Mouse (Mus musculus): ENCODE measurements around the gene Ehmt1.

Gene Ehmt1

GRCm38 (mm10) chr2:24805621-24806020, 113.8 kb downstream of the Ehmt1 start:
- DNase-seq (ENCODE audit: low spot score): no peak

DNA sequence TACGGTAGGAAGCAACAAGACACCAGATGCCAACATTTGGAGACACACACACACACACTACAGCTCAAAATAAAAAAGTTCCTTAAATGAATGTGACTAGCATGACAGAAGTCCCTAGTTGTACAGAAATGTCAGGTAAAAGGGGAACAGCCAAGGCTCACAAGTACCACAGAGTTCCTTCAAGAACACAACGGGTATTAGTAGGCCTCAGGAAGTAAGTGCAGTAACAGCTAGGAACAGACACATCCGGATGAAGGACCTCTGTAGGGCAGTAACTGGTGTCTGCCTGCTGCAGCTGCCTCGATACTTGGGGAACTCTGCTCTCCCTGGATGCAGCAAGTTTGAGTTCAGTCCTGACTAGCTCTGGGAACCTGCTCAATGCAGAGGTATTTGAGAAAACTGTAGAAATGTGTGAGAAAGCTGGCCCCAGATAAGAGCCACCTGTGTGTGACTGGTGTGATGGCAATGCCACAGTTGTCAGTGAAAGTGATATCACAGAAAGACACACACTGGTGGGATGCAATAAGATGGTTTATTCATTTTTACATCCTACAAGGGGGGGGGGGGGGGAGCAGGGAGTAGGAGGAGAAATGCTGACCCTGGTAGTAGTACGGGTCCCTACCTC, 122.5 kb downstream of the Ehmt1 start:
- DNase-seq (ENCODE audit: low spot score): no peak

DNA sequence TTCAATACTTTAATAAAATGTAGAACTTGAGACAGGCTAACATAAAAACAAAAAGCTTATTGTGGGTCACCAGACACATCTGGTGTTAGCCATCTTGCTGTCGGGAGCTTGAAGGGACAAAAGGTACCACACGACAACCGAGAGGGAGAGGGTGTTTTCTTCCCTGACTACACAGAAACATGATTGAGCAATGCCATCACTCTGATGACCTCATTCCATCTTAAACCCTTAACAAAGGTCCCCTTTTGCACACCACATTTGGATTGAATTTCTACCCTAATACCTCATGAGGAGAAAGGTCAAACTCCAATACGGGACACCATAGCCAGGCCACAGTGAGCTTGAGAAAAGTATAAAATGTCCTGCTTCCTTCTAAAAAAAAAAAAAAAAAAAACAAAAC, 132.2 kb downstream of the Ehmt1 start:
- DNase-seq (ENCODE audit: low spot score): no peak

GRCm38 (mm10) chr2:24781253-24781652, 138.2 kb downstream of the Ehmt1 start:
- no peak for DNase-seq (ENCODE audit: low spot score)

- DNase-seq (ENCODE audit: low spot score): no peak
Observed at GRCm38 (mm10) chr2:24776831-24777230, 142.6 kb downstream of the Ehmt1 start.

- no peak for DNase-seq (ENCODE audit: low spot score)
Observed at GRCm38 (mm10) chr2:24775951-24776587, 143.3 kb downstream of the Ehmt1 start.

GRCm38 (mm10) chr2:24774832-24775231, 144.6 kb downstream of the Ehmt1 start:
- peak; percentile 27 for DNase-seq (ENCODE audit: low spot score)

- no peak for DNase-seq (ENCODE audit: low spot score)
Observed at GRCm38 (mm10) chr2:24770861-24771260, 148.6 kb downstream of the Ehmt1 start.

- DNase-seq (ENCODE audit: low spot score): peak; percentile 88
Observed at GRCm38 (mm10) chr2:24763115-24763557, 156.3 kb downstream of the Ehmt1 start, which contains the start of gene Cacna1b. Cacna1b (minus strand) TSS chr2:24763152.

DNA sequence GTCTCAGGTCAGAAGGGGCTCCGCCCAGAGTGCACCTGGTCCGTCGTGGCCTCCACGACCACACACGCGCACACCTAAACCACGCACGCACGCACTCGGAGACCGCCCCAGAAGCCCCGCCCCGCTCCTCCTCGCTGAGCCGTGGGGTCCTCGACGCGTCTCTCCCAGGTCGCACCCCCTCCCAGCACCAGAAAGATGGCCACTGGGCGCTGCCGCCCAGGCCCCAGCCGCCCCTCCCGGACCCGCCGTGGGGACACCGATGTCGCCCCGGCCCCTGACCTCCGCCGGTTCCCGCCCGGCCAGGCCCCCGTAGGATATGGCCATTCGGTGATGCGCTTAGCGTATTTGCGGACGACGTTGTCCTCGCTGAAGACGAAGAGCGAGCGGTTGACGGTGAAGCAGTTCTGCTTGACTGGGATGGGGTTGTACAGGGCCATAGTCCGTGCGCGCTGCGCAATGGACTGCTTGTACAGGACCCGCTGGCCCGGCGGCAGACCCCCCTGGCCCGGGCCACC, 156.9 kb downstream of the Ehmt1 start:
- DNase-seq (ENCODE audit: low spot score): peak; percentile 49

DNA sequence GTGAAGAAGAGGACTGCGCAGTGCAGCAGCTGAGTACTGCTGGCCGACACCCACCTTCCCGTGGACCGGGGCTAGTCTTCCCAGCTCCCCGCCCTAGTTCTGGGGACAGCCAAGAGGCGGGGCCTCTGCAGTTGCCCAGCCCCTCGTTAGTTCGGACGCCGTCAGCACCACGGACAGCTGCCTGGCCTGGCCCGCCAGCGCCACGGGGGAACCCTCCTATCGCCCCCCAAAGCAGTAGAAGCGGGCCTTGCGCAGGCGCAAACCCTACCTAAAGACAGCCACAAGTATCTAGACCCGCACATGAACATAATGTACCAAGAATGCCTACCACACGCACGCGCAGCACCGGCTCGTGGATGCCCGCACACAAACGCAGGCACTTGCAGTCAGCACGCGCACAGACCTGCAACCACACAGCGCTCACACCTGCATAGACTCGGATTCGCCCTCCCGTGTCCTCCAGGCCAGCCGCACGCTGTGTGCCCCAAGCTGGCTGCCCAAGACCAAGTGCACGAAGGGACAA, 157.4 kb downstream of the Ehmt1 start:
- peak; percentile 89 for DNase-seq (ENCODE audit: low spot score)

GRCm38 (mm10) chr2:24755276-24755675, 164.1 kb downstream of the Ehmt1 start:
- peak; percentile 55 for DNase-seq (ENCODE audit: low spot score)

DNA sequence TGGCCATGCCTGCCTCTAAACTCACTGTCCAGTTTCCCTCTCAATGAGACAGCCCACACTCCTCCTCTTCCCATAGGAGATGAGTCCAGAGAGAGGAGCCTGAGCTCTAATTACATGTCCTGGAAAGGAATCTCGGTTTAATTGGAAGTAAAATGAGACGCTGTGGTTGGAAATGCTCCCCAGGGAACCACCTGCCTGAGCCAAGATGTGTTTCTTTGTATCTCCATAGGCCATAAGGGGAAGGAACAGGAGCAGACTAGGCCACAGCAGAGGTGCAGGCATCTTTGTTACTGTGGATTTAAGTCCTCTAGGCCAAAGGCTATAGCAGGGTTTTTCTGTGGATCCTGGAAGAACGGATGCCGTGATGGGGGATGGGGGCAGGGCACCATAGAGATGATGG, 166.8 kb downstream of the Ehmt1 start:
- DNase-seq (ENCODE audit: low spot score): no peak

- no peak for DNase-seq (ENCODE audit: low spot score)
Observed at GRCm38 (mm10) chr2:24750051-24750450, 169.4 kb downstream of the Ehmt1 start.

DNA sequence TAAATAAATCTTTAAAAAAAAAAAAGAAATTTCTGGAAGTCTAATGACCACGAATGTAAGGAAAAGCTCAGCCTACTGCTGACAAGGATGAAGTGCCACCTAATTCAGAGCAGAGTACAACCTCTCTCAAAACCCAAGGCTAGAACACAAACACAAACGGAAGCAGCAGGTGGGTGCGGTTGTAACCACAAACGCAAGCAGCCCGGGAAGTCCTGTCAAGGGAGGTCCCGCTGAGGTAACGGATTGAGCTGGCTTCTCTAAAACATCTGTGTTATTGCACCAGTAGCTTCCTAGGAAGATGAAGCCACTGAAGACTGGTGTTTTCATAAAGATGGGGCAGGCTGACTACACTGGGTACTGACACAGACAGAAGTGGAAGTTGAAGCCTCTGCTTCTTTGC, 171.5 kb downstream of the Ehmt1 start:
- no peak for DNase-seq (ENCODE audit: low spot score)
